Mouse (Mus musculus) megakaryocyte, embryonic 14.5 days (primary cell): ENCODE measurements around the gene Zfp819. TPM values are rescaled to one million over a fixed set of nuclear protein-coding genes. Genes with fewer than 3 reads are reported as not detected.

Source experiments
- H3K27me3 ChIP-seq: replicated peaks from 2 replicates; pipeline ENCODE3; 2012; ENCODE audit warnings: inconsistent platforms
- H3K36me3 ChIP-seq: replicated peaks from 2 replicates; pipeline ENCODE3; 2012; ENCODE audit warnings: low read length, inconsistent platforms, mixed read lengths
- H3K4me1 ChIP-seq: 2 replicates; pipeline ENCODE4 v1.6.1; 2012; ENCODE audit warnings: inconsistent platforms
- H3K4me3 ChIP-seq: replicated peaks from 2 replicates; pipeline ENCODE3; 2012; ENCODE audit warnings: moderate library complexity, mild to moderate bottlenecking, inconsistent platforms
- H3K9me3 ChIP-seq: 2 replicates; pipeline ENCODE4 v1.6.1; 2012; ENCODE audit warnings: inconsistent platforms
- FLI1 ChIP-seq: IDR thresholded peaks from 2 replicates; pipeline ENCODE4 v1.6.1; 2012; ENCODE audit warnings: low read length, inconsistent platforms, mixed read lengths
- GATA1 ChIP-seq: IDR thresholded peaks from 3 replicates; pipeline ENCODE4 v1.6.1; 2012; ENCODE audit warnings: mixed read lengths, low read length, inconsistent platforms, borderline replicate concordance
- polyA plus RNA-seq: library from polyadenylated mRNA; stranded (reverse); fragments of >175 nt; gene quantifications from 2 replicates; pipeline ENCODE4 v1.2.3, GENCODE M21; 2012; ENCODE audit warnings: low replicate concordance; ENCODE audit not compliant: insufficient read depth

Zfp819 gene
- polyA plus RNA-seq, 1 experiment = not detected

DNA sequence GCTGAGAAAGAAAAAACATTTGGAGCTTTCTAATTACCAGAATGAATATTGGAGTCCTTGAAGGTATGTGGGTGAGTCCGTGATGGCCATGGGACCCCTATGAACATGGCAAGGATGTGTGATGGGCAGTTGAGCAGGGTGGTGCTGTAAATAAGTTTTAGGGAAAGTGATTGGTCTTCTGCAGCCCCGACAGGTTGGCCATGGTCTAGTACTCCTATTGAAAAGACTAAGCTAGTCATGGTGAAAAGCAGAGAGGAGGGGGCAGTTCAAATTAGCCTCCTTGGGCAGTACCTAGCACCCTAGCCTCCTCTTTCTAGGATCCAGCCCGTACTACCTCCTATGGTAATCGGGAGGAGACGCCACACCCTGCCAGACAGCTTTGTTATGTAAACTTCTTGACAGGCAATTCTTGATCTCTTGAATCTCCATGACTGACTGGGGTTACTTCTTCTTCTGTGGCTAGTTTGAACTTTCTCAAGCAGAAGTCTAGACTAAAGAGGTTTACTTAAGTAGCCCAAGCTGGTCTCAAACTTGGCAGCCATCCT lies 846 bp downstream of the Zfp819 start:
- H3K36me3 ChIP-seq = no peaks in the 10 kb centered on the region
- no peak overlapping the region for H3K4me3 ChIP-seq
- H3K4me1 ChIP-seq = peaks cover 8% of the 10 kb centered on the region
- no peak for TF ChIP-seq GATA1
- H3K9me3 ChIP-seq = peaks cover 5% of the 10 kb centered on the region; the same call in 1 of the 2 replicates
- peaks cover 25% of the 10 kb centered on the region for H3K27me3 ChIP-seq

GRCm38 (mm10) chr7:43608316-43608824 lies 1.4 kb downstream of the Zfp819 start:
- peaks cover 25% of the 10 kb centered on the region for H3K27me3 ChIP-seq
- TF ChIP-seq FLI1 = no peak

GRCm38 (mm10) chr7:43613816-43614551 lies 7.0 kb downstream of the Zfp819 start:
- H3K36me3 ChIP-seq = no peaks in the 10 kb centered on the region
- no peak overlapping the region for H3K4me3 ChIP-seq
- H3K4me1 ChIP-seq = no peaks in the 10 kb centered on the region
- peaks cover 6% of the 10 kb centered on the region for H3K27me3 ChIP-seq
- no peak for TF ChIP-seq FLI1
- TF ChIP-seq GATA1 = no peak
- H3K9me3 ChIP-seq = no peaks in the 10 kb centered on the region

More at GRCm38 (mm10) chr7:43608316-43608824, 1.4 kb downstream of the Zfp819 start:
- Histone ChIP-seq H3K9me3 (peaks cover 5% of the 10 kb centered on the region; the same call in 1 of the 2 replicates), H3K36me3 (no peaks in the 10 kb centered on the region), H3K4me1 (peaks cover 8% of the 10 kb centered on the region), H3K4me3 (no peak overlapping the region)

DNA sequence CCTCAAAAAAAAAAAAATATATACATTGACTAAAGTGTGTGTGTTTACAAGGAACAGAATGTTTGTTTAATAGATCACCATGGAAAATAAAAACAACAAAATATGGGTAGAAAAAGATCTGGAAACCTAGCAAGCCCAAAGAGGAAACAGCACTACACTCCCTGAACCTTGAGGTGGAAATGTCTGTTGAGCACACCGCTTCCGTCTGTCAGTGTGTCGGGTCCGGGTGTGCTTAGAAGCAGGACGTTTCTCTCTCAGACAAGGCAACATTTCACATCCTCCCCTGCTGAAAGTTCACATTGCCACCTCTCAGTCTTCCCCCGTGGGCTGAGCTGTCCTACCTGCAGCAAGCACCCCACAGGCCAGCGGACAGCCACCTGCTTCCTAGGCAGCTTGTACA lies 16.0 kb downstream of the Zfp819 start:
- TF ChIP-seq FLI1 (no peak), GATA1 (no peak)
- Histone ChIP-seq H3K4me3 (no peak overlapping the region), H3K9me3 (no peaks in the 10 kb centered on the region), H3K27me3 (peaks cover 7% of the 10 kb centered on the region), H3K36me3 (no peaks in the 10 kb centered on the region), H3K4me1 (peaks cover 12% of the 10 kb centered on the region)

GRCm38 (mm10) chr7:43623819-43624218 lies 16.9 kb downstream of the Zfp819 start:
- H3K9me3 ChIP-seq = no peaks in the 10 kb centered on the region
- TF ChIP-seq GATA1 (no peak), FLI1 (no peak)
- peaks cover 7% of the 10 kb centered on the region for H3K27me3 ChIP-seq
- H3K36me3 ChIP-seq = no peaks in the 10 kb centered on the region
- H3K4me1 ChIP-seq = peaks cover 12% of the 10 kb centered on the region
- H3K4me3 ChIP-seq = no peak overlapping the region

DNA sequence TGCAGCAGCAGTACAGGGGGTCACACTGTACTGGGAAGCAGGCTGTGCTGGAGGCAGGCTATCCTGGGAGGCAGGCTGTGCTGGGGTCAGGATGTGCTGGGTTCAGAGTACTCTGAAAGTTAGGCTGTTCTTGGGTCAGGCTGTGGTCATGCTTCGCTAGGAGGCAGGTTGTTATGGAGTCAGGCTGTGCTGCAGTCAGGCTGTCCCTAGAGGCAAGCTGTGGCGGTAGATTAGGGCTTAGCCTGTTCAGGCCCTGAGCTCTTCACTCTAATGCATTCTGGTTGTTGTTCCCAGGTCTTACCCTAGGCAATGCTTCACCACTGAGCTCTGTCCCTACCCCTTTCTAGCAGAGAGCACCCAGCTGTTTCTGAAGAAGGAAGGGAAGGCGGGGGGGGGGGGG lies 18.1 kb downstream of the Zfp819 start:
- Histone ChIP-seq H3K4me1 (peaks cover 12% of the 10 kb centered on the region), H3K36me3 (no peaks in the 10 kb centered on the region), H3K27me3 (peaks cover 7% of the 10 kb centered on the region), H3K9me3 (no peaks in the 10 kb centered on the region), H3K4me3 (no peak overlapping the region)
- TF ChIP-seq GATA1 (no peak), FLI1 (no peak)

DNA sequence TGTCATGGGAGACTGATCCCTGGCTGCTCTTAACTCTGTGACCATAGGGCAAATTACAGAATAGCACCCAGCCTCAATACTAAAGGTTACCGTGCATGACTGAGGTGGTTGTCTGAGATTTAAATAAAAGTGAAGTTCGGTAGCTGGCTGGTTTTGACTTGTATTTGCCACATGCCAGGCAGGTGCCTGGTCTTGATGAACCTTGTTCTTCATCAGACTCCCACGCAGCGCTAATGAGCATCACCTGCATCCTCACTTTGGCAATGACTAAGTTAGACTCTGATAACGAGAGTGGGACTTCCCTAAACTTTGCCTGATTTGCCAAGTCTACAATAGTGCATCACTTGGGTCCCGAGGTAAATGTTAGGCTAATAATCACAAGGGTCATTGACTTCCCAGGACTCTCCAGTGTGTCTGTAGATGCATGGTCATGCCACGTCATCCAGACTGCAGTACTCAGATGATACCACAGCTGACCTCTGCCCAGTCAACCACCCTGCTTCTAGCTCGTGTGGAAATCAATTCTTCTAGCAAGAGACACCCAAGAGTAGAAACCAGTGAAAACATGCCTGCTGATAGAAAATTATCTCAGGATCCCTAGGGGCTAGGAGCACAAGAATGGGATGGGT lies 18.9 kb downstream of the Zfp819 start:
- Histone ChIP-seq H3K27me3 (peaks cover 7% of the 10 kb centered on the region), H3K9me3 (no peaks in the 10 kb centered on the region), H3K4me3 (no peak overlapping the region), H3K4me1 (peaks cover 12% of the 10 kb centered on the region), H3K36me3 (no peaks in the 10 kb centered on the region)
- TF ChIP-seq GATA1 (no peak), FLI1 (no peak)

DNA sequence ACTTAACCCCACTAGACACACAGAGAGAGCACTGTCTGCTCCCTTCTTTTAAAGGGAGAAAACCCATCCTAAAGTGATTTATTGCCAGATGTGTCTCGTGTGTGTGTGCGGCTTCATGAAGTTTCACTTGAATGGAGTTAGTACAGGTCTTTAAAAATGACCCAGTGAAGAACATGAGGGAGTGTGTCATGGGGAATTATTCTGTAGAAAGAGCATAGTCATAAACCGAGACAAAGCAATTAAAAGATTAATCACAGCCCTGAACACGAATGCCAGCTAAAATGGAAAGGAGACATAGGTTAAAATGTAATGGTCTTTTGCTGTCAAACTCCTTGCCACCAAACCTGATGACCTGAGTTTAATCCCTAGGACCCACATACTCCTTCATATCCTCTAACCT lies 27.0 kb downstream of the Zfp819 start:
- no peak overlapping the region for H3K4me3 ChIP-seq
- no peaks in the 10 kb centered on the region for H3K36me3 ChIP-seq
- H3K9me3 ChIP-seq = no peaks in the 10 kb centered on the region
- TF ChIP-seq GATA1 (no peak), FLI1 (no peak)
- H3K4me1 ChIP-seq = peaks cover 8% of the 10 kb centered on the region; the same call in 1 of the 2 replicates
- H3K27me3 ChIP-seq = no peaks in the 10 kb centered on the region

DNA sequence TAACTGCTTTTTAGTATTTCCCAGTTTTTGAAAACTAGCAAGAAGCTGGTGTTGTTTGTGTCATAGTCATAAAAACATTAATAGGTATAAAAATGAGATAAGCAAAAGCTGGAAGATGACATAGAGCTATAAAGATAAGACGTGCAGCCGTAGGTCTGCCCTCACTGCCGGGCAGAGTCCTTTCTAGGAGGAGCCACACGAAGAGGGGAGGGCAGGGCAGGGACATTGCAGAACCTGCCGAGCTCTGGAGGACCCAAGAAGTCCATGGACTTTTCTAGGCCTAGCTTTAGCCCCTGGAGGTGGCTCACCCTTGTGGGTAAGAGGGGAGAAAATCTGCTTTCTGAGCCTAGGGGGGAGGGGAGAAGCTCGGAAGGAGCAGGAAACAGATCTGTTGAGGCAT lies 27.5 kb downstream of the Zfp819 start, which contains the start of gene Ceacam18:
TSS of gene Ceacam18 (plus strand) at position 208 of the 400 bp plus-strand sequence.
- TF ChIP-seq FLI1 (no peak), GATA1 (no peak)

DNA sequence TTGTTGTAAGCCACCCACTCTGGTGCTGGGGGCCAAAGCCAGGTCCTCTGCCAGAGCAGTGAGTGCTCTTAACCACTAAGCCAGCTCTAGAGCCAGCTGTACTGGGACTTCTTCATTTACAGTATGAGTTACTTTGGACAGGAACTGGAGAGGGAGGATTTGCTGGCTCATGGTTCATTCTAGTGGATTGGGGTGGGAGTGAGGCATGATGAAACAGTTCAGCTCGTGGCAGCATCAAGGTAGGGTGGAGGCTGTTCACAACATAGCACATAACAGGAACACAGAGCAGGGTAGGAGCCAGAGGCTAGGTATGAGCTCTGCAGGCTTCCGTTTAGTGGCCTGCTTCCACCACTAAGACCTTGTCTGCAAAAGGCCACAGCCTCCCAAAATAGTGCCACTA lies 29.2 kb downstream of the Zfp819 start:
- TF ChIP-seq FLI1 = no peak
- TF ChIP-seq GATA1 = no peak
- Histone ChIP-seq H3K9me3 (no peaks in the 10 kb centered on the region), H3K4me3 (no peak overlapping the region), H3K27me3 (no peaks in the 10 kb centered on the region), H3K4me1 (peaks cover 8% of the 10 kb centered on the region; the same call in 1 of the 2 replicates), H3K36me3 (no peaks in the 10 kb centered on the region)

More for the DNA sequence above, 27.5 kb downstream of the Zfp819 start, which contains the start of gene Ceacam18:
- Histone ChIP-seq H3K9me3 (no peaks in the 10 kb centered on the region), H3K27me3 (no peaks in the 10 kb centered on the region), H3K4me1 (peaks cover 8% of the 10 kb centered on the region; the same call in 1 of the 2 replicates), H3K36me3 (no peaks in the 10 kb centered on the region), H3K4me3 (no peak within 1 kb of the TSS)
